Mouse (Mus musculus) T-helper 2 cell (primary cell): Measurements from ENCODE around the gene Rps15a.

Experiments
- in situ Hi-C: fragments of 300-600 bp; cut with MboI, MseI; formaldehyde crosslinking; loops from one replicate; pipeline ENCODE4 v1.15.1; 2025; ENCODE audit warnings: high pct_unique_total_duplicates

Gene Rps15a

DNA sequence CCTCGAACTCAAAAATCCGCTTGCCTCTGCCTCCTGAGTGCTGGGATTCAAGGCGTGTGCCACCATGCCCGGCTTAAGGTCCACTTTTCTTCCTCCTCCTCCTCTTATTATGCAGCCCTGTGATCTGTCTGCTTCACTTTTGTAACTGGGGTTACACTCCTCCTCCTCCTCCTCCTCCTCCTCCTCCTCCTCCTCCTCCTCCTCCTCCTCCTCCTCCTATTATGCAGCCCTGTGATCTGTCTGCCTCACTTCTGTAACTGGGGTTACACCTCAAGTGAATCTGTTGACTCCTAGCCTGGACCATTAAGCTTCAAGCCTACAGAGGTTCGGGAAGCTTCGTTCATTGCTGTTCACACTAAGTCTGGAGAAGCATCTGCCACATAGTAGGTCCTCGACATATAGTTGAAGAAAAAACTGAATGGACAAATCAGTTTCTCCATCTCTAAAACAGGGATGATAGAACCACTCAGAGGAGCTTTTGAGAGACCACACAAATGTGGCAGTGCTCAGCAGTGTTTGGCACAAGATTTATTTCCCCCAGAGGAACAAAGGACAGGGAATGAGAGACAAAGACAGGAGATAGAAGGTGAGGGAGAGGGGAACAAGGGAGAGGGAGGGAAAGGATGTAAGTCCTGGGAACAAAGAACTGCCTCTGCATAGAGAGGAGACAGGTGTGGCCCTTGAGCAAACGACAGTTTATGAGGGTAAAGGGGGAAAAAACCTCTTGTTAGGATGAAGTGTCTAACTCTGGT, 975 bp upstream of the Rps15a start:
- in situ Hi-C loops = loop anchor here (25.0 kb wide), 2 partner anchors 730 to 1630 kb away; partner anchors contain the start of gene Xylt1

DNA sequence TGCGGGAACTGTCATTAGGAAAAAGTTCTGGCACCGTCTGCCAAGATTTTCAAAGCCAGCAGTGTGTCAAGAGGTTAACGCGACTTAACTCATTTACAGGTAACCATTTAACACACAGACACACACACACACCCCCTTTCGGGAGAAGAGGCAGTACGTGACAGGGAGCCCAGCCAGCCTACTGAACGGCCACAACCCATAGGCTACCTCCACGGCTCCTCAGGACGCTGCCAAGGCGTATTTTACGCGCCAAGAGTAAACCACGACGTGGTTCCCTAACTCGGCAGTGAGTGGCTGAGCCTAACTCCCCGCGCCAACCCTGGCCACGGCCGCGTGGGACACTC, 483 bp downstream of the Rps15a start:
- in situ Hi-C loops = loop anchor here (25.0 kb wide), 2 partner anchors 728 to 1628 kb away; partner anchors contain the start of gene Xylt1

DNA sequence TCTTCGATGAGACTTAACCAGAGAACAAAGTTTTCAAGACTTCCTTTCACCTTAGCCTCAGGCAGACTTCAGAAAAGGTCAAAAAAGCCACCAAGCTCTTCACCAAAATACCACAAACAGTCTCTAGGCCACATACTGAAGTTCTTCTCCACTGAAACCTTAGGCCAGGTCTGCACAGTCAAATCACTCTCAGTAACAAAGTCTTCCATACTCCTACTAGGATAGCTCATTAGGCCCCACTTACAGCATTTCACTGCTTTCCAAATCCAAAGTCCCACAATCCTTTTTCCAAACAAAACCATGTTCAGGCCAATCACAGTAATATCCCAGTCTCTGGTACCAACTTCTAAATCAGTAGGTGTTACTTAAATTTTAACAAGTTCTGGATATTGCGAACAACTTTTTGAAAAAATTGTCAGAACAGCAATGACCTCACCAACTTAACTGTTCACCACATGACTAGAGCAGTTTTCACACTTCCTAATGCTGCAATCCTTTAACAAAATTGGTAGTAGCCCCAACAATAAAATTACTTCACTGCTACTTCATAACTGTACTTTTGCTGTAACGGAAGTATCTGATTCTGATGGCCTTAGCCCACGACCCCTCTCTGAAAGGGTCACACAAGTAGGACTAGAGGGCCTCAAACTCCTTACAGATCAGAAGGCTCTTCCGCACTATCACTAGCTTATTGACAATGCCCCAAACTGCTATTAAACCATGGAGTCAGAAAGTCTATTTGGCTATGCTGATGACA, 2.3 kb downstream of the Rps15a start:
- in situ Hi-C loops = loop anchor here (25.0 kb wide), 2 partner anchors 726 to 1626 kb away; partner anchors contain the start of gene Xylt1

DNA sequence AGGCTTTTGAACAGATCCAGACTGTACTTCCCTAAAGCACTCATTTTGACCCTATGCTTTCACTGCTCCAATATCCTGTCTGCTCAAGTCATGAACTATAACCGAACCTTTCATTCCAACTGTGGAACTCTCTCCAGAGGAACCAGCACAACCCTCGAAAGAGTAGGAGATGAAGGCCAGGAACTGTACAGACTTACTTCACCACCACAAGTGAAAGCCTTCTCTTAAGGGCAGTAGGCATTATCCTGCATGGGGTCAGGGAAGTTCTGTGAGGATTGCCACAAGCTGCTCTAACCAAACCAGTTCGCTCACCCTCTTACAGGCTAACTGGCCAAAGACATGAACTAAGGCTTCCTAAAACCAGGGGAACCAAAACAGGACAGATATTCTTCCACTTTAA, 4.9 kb downstream of the Rps15a start:
- in situ Hi-C loops = loop anchor here (25.0 kb wide), 2 partner anchors 724 to 1624 kb away; partner anchors contain the start of gene Xylt1

DNA sequence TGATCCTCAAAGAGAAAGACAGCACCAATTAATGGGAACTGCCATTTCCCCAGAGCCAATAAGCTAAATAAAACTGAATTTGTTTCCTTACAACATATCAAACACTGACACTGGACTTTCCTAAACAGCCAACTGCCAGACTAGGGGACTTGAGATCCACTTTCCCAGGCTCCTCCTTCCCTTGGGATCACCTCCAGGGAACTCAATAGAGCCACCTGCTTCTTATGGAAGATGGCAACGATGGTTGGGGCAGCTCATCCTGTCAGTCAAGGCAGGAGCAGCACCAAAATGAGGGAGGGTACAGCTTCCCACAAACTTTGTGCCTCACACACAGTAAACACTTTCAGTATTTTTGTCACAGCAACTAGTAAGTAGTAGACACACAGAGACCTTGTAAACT, 8.3 kb downstream of the Rps15a start:
- in situ Hi-C loops = loop anchor here (25.0 kb wide), 2 partner anchors 720 to 1620 kb away; partner anchors contain the start of gene Xylt1

DNA sequence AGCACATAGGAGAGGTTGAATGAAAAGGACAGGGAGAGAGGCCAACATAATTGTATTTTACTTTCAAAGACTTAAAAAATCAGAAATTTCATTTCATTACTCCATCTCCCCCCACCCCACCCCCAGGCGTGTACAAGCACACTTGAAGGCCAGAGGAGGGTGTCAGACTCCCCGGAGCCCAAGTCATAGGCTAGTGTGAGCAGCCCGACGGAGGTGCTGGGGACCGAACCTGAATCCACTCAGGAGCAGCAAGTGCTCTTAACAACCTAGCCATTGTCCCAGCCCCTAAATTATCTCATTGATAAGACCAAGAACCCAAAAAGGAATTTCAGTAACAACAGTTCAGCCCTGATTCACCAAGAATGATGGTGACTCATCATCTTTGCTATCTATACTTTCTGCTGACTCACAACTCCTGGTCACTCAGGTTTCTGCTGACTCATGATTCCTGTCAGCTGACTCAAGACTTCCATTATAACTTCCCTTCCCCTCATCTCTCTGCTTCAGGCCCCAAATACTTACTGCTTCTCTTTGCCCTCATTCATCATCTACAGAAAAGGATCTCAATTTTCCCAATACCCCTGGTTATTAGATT, 11.4 kb downstream of the Rps15a start:
- in situ Hi-C loops = loop anchor here (25.0 kb wide), 2 partner anchors 717 to 1617 kb away; partner anchors contain the start of gene Xylt1

DNA sequence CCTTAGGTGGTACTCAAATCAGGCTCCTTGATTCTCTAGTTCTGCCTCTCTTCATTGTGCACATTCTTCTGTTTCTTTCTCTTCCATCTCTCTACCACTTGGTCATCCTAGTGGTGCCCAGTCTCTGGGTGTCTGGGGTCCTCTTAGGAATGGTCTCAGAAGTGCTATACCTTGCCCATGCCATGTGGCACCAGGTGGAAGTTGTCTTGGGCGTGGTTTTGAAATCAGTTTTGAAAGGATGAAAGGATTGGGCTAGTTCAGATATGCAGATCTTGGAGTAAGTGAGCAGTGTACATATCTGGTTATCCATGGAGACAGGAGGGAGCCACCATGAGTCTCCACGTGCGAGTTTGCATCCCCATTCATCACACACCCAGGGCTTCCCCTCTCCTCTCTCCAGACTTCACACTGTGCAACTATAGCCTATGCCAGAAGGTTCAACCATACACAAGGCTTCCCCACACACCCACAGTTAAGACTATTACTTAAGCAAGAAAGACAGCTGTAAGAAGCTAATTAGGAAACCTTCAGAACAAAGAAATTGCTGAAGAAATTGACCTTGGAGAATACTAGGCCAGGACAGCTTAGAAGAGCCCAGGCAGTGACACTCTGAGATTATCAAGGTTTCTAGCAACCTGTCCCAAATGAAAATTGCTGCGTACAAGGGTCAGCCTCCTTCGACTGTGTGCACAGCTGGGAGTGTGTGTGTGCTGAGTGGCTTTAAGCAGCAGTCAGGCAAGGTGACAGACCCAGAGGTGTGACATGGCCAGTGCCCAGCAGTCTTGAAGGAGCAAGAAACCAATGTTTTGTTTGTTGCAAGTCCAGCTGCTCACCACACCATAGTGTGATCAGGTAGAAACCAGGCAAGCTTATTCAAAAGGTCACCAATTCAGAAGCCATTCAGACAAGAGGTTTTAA, 12.3 kb downstream of the Rps15a start:
- in situ Hi-C loops = loop anchor here (25.0 kb wide), 2 partner anchors 716 to 1616 kb away; partner anchors contain the start of gene Xylt1

DNA sequence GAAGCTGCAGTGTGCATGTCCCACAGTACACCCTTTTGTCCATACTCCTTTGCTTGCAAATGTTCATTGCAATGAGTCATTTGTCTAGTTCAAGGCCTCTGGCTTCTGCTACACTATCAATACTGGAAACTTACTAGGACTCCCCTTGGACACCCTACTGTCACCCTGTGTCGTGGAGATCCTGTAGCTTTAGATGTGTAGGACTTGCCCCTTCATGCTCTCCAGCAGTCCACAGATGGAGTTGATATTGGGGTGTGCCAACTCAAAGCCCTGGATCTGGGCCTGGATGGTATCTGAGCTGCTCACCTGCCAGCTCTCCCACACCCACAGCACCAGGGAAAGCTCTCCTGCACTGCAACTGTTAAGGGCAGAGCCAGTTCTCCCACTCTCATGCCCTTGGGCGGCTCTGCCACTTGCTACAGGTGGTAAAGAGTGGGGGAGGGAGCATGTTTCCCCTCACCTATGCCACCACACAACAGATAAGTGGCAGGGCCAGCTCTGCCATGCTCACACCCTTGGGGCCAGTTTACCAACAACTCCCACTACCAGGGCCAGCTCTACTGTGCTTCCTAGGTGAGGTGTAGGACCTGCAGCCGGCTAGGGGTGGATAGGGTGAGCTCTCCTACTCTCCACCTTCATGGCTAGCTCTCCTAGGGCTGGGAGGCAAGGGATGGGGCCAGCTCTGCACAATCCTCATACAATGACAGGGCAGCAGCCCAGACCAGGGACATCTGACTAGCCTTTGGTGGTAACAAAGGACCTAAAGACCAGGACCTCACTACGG, 13.1 kb downstream of the Rps15a start:
- in situ Hi-C loops = loop anchor here (25.0 kb wide), 2 partner anchors 716 to 1616 kb away; partner anchors contain the start of gene Xylt1

DNA sequence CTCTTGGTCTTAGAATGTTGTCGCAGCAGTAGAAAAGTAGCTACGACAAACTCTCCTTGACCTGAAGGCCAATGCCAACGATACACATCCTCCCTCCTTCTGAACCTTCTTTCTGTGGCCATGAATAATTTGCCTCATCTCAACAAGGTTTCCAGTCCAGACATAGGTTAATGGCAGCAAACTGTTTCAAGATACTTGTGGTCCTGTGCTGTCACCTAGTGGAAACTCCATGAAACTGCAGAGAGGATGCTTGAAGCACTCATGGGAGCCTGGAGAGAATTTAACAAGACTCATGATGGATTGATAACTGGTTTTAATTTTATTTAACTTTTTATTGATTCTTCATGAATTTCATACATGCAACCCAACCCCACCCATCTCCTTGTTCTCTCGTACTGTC, 13.8 kb downstream of the Rps15a start:
- in situ Hi-C loops = loop anchor here (25.0 kb wide), 2 partner anchors 715 to 1615 kb away; partner anchors contain the start of gene Xylt1

DNA sequence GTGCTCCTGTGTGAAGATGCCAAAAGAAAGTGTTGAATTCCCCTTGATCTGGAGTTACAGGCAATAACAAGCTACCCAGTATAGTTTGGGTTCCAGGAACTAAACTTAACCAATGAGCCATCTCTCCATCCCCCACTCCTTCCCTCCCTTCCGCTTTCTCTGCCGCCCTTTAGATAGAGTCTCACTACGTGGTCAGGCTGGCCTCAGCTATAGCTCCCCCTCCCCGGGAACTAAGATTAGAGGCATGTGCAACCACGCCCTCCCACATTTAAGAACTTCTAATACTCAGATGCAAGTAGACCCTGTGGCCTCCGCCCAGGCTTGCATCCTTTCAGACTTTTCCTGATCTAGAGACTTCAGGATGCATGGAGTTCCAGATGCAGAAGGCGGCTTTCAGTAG, 18.4 kb downstream of the Rps15a start:
- in situ Hi-C loops = loop anchor here (10.0 to 25.0 kb wide), 2 partner anchors 223 to 590 kb away; no protein-coding TSS in a partner anchor

DNA sequence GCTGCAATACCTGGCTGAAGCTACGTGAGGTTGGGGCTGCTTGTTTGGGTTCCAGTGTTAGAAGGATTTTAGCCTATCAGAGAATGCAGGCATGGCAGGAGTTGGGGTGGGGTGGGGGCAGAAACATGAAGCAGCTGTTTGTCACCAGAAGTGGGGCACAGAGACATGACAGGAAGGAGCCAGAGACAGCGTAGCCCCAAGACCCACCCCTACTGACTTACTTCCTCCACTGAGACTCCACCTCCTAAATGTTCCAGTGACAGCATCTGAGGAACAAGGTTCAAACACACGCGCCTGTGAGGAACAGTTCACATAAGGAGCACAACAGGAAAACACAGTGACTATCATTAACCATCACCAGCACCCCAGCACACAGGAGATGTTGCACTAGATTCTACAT, 36.0 kb downstream of the Rps15a start:
- in situ Hi-C loops = loop anchor here (25.0 kb wide), 1 partner anchor 607 kb away; no protein-coding TSS in a partner anchor

DNA sequence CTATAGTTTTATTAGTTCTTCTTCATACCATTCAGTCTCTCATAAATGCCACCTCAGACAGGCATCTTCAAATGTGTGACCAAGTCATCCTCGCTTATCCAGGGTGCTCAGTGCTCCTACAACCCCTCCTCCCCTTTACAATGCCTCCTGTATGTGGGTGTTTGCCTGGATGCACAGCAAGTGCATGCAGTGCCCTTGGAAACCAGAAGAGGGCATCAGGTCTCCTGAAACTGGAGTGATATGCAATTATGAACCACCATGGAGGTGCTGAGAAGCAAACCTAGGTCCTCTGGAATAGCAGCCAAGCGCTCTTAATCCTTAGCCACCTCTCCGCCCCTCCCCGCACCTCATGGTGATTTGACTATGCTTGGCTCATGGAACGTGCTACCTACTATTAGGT, 36.9 kb downstream of the Rps15a start:
- in situ Hi-C loops = loop anchor here (25.0 kb wide), 1 partner anchor 608 kb away; no protein-coding TSS in a partner anchor

DNA sequence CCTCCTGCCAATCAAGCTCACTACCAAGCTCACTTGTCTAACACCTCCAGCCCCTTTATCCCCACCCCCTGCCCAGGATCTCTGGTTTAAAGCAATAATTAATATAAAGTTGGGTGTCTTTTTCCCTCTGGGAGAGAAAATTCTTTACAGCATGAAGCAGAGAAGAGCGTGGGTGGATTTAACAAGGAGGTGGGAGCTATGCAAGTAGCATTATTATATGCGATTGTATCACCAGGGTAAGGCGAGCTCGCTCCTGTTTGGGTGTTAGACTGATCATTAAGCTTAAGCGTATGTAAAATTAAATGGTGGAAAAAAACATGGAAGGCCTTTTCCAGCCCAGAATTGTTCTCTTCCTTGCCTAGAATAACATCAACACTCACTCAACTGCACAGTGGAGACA, 48.7 kb downstream of the Rps15a start:
- in situ Hi-C loops = no loop called here

DNA sequence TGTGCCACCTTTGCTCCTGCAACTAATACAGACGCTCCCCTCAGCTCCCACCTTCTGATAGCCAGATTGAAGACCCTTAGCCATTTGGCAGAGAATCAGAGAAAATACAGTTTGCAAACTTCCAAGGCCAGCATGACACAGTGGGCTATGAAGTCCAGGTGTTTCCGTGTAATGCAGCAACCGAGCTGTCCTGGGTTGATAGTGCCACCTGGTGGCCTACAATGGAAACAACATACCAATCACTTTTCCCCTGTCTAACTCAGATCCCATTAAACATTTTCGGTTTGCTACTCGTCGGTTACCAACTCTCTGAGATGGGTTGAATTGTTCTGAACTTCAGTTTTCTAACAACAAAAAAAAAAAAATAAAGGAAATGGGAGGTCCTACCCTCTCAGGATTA, 59.7 kb downstream of the Rps15a start:
- in situ Hi-C loops = no loop called here
